In genomic region chr5:149851011-149851410, GRCm38 (mm10) we compare ENCODE assay signal across 8 mouse cellular contexts.
DNase-seq lines count a peak whose midpoint lies in the region; ATAC-seq and TF ChIP-seq lines count a peak whose summit lies in the region.

No protein-coding gene starts in this region.

- H3K4me2 ChIP-seq in forebrain, embryonic 14.5 days (ENCODE audit: low read length): no peak overlapping the region

- H3K9ac ChIP-seq in heart, adult 2 months (ENCODE audit: low read depth, low read length): no peak overlapping the region
- no peak overlapping the region for H3K9ac ChIP-seq in forebrain, embryonic 14.5 days (ENCODE audit: low read length)

- no peak overlapping the region for H3K4me3 ChIP-seq in heart, adult 2 months
- H3K4me3 ChIP-seq in forebrain, embryonic 14.5 days (ENCODE audit: low read depth, low read length): no peak overlapping the region

- peak; percentile 60 for ATAC-seq in forebrain, embryonic 14.5 days
- peak; percentile 76 for ATAC-seq in megakaryocyte progenitor cell, adult 5-6 weeks (replicated peaks; ENCODE audit: poor library complexity)

- peak; percentile 87 for TF ChIP-seq CTCF in heart, adult 2 months (IDR thresholded peaks at IDR 0.05)
- peak; percentile 90 for TF ChIP-seq CTCF in brain, embryonic 14.5 days (IDR thresholded peaks at IDR 0.05; ENCODE audit: borderline replicate concordance, extremely low read depth, insufficient read depth, insufficient read length)

- 13% methylated on average over 9 of the region's 9 CpGs for WGBS in heart, adult 2 months
- 12% methylated on average over 9 of the region's 9 CpGs for WGBS in forebrain, embryonic 14.5 days

- H3K4me1 ChIP-seq in heart, adult 2 months (ENCODE audit: control insufficient read depth, insufficient read depth, low read length): no peaks in the 10 kb centered on the region
- no peaks in the 10 kb centered on the region for H3K4me1 ChIP-seq in forebrain, embryonic 14.5 days (ENCODE audit: control insufficient read depth, insufficient read depth, low read length)

- no peaks in the 10 kb centered on the region; the same call in 1 of the 2 replicates for H3K27me3 ChIP-seq in heart, adult 2 months (ENCODE audit: control insufficient read depth, insufficient read depth, low read length)
- no peaks in the 10 kb centered on the region for H3K27me3 ChIP-seq in forebrain, embryonic 14.5 days (replicated peaks; ENCODE audit: control insufficient read depth, insufficient read depth, low read length)

- intact Hi-C loops in heart, adult 2 months (cut with DNase I): loop anchor here (2.0 kb wide), 1 partner anchor 34 kb away; no protein-coding TSS in a partner anchor
- intact Hi-C loops in heart, postnatal 25 days (cut with DNase I): loop anchor here (1.0 kb wide), 1 partner anchor 138 kb away; no protein-coding TSS in a partner anchor

- H3K9me3 ChIP-seq in forebrain, embryonic 14.5 days (replicated peaks; ENCODE audit: control insufficient read depth, low read length): no peaks in the 10 kb centered on the region

- TF ChIP-seq POLR2A in heart, adult 2 months (IDR thresholded peaks at IDR 0.05; ENCODE audit: insufficient read depth, low read depth, low read length): no peak
- TF ChIP-seq POLR2A in brain, embryonic 14.5 days (IDR thresholded peaks at IDR 0.05; ENCODE audit: borderline replicate concordance, extremely low read depth, insufficient read depth, insufficient read length, poor library complexity, severe bottlenecking): no peak

- no peaks in the 10 kb centered on the region for H3K36me3 ChIP-seq in heart, adult 2 months (ENCODE audit: control insufficient read depth, insufficient read depth, low read length)
- H3K36me3 ChIP-seq in forebrain, embryonic 14.5 days (ENCODE audit: control insufficient read depth, insufficient read depth, low read length): no peaks in the 10 kb centered on the region

- peak; percentile 40 to 65 for DNase-seq in heart, adult 2 months
- DNase-seq in heart, postnatal 25 days (ENCODE audit: low spot score): no peak
- DNase-seq in brain, embryonic 14.5 days (ENCODE audit: low read depth): peak; percentile 83
- peak; percentile 81 for DNase-seq in forebrain, embryonic 14.5 days (ENCODE audit: low spot score)
- DNase-seq in induced T-regulatory cell, adult 2 months (ENCODE audit: low read depth): peak; percentile 74
- DNase-seq in layer of hippocampus, postnatal 36 days: peak; percentile 54 to 74
- peak; percentile 22 to 62 for DNase-seq in spleen, postnatal 10 days (ENCODE audit: low spot score in 2 of 2)

- no peak overlapping the region for H3K27ac ChIP-seq in heart, adult 2 months
- no peak overlapping the region for H3K27ac ChIP-seq in forebrain, embryonic 14.5 days (ENCODE audit: low read depth, low read length)

- no peaks in the 10 kb centered on the region for H3K79me2 ChIP-seq in heart, adult 2 months (replicated peaks; ENCODE audit: control insufficient read depth, insufficient read depth, low read length)

- TF ChIP-seq EP300 in heart, adult 2 months (IDR thresholded peaks at IDR 0.05; ENCODE audit: insufficient read depth, low read depth, low read length): no peak
